Comparison of ENCODE assay signal across 8 mouse cellular contexts in the genomic region with DNA sequence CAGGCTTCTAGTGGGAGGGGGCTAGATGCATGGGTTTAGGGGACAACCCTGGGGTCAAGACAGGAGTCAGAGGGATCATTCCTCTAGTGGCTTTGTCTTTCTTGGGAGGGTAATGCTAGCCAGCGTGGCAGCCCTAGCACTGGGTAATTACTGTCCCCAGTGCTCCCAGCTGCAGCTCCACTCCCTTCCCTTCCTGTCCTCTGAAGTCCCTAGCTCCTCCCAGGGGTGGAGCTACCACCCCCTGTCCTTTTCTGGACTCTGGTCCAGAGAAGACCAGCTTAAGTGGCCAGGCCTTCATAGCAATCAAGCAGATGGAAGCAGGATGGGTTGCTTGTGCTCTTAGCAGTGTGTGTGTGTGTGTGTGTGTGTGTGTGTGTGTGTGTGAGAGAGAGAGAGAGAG. TPM values are rescaled to one million over a fixed set of nuclear protein-coding genes. Genes with fewer than 3 reads are reported as not detected.
DNase-seq lines count a peak whose midpoint lies in the region; ATAC-seq and TF ChIP-seq lines count a peak whose summit lies in the region.

No protein-coding gene starts in this region.

- intact Hi-C loops in gastrocnemius, adult 2 months (cut with DNase I): no loop called here

- H3K4me1 ChIP-seq in heart, embryonic 10.5 days: peaks cover 15% of the 10 kb centered on the region
- H3K4me1 ChIP-seq in kidney, embryonic 15.5 days: peaks cover 17% of the 10 kb centered on the region
- 0 out of 2 replicates have a peak, but pooled peaks cover 3% of the 10 kb centered on the region for H3K4me1 ChIP-seq in thymus, adult 2 months (replicated peaks; ENCODE audit: control insufficient read depth, insufficient read depth, low read length)

- no peak overlapping the region for H3K4me3 ChIP-seq in heart, embryonic 10.5 days
- no peak overlapping the region for H3K4me3 ChIP-seq in gastrocnemius, adult 2 months
- H3K4me3 ChIP-seq in kidney, embryonic 15.5 days (replicated peaks): no peak overlapping the region
- no peak overlapping the region for H3K4me3 ChIP-seq in thymus, adult 2 months (ENCODE audit: control insufficient read depth, insufficient read depth, low read length)

- no peak for TF ChIP-seq CTCF in gastrocnemius, adult 2 months (IDR thresholded peaks at IDR 0.05)
- TF ChIP-seq CTCF in thymus, adult 2 months (IDR thresholded peaks at IDR 0.05; ENCODE audit: borderline replicate concordance, control insufficient read depth, extremely low read depth, insufficient read depth, low read length, poor library complexity): no peak

- no peaks in the 10 kb centered on the region for H3K36me3 ChIP-seq in heart, embryonic 10.5 days
- no peaks in the 10 kb centered on the region for H3K36me3 ChIP-seq in kidney, embryonic 15.5 days
- no peaks in the 10 kb centered on the region for H3K36me3 ChIP-seq in thymus, adult 2 months (ENCODE audit: control insufficient read depth, insufficient read depth, low read length)

- peak; percentile 84 for ATAC-seq in kidney, embryonic 15.5 days (replicated peaks; ENCODE audit: low FRiP score)
- 0 out of 2 replicates have a peak, but pooled peaks have one; percentile 34 for ATAC-seq in megakaryocyte progenitor cell, adult 5-6 weeks (replicated peaks; ENCODE audit: poor library complexity)

- no peak overlapping the region for H3K4me2 ChIP-seq in kidney, embryonic 15.5 days

- no peak overlapping the region for H3K9ac ChIP-seq in kidney, embryonic 15.5 days

- H3K27ac ChIP-seq in heart, embryonic 10.5 days: no peak overlapping the region
- peak overlapping the region; percentile 28; the same call in 1 of the 2 replicates for H3K27ac ChIP-seq in gastrocnemius, adult 2 months
- peak overlapping the region; percentile 18; the same call in 1 of the 2 replicates for H3K27ac ChIP-seq in kidney, embryonic 15.5 days
- no peak overlapping the region for H3K27ac ChIP-seq in thymus, adult 2 months (ENCODE audit: control insufficient read depth, insufficient read depth, low read length)

- H3K9me3 ChIP-seq in heart, embryonic 10.5 days: no peaks in the 10 kb centered on the region
- no peaks in the 10 kb centered on the region for H3K9me3 ChIP-seq in kidney, embryonic 15.5 days (replicated peaks)

- WGBS in heart, embryonic 10.5 days: 29% methylated on average over 1 of the region's 1 CpGs
- WGBS in kidney, embryonic 15.5 days: 29% methylated on average over 1 of the region's 1 CpGs
- WGBS in thymus, adult 2 months: 71% methylated on average over 1 of the region's 1 CpGs

- no peaks in the 10 kb centered on the region for H3K27me3 ChIP-seq in heart, embryonic 10.5 days (ENCODE audit: insufficient read depth, poor library complexity, severe bottlenecking)
- H3K27me3 ChIP-seq in kidney, embryonic 15.5 days: peaks cover 9% of the 10 kb centered on the region
- H3K27me3 ChIP-seq in thymus, adult 2 months (ENCODE audit: control insufficient read depth, insufficient read depth, low read length): no peaks in the 10 kb centered on the region

- DNase-seq in heart, adult 11 months: peak; percentile 96
- no peak for DNase-seq in heart, embryonic 10.5 days (ENCODE audit: low spot score)
- DNase-seq in gastrocnemius, adult 2 months: peak; percentile 58
- DNase-seq in left cerebral cortex, adult 9 months (ENCODE audit: low spot score in 2 of 2): no peak
- no peak for DNase-seq in thymus, adult 2 months
- no peak for DNase-seq in layer of hippocampus, adult 9-11 months

- TF ChIP-seq POLR2A in thymus, adult 2 months (IDR thresholded peaks at IDR 0.05; ENCODE audit: control insufficient read depth, extremely low read depth, insufficient read depth, low read length, poor library complexity): no peak

RNA-seq across cellular contexts. Expression of a gene that starts 9.6 kb away (rescaled TPM):
- polyA plus RNA-seq in heart, embryonic 10.5 days (2016; fragmentation: Nextera tagmentation; extraction: Ambion mirVana): 6.7 and 9.3 TPM in 2 replicates
- total RNA-seq in gastrocnemius, adult 2 months (2021): 1 to 10 TPM; 1.3 to 2.1 TPM
- polyA plus RNA-seq in kidney, embryonic 15.5 days (2015; fragmentation: Nextera tagmentation; extraction: Ambion mirVana): 11.9 and 14.5 TPM in 2 replicates
- 1.1 and 3.1 TPM in 2 replicates for total RNA-seq in megakaryocyte progenitor cell, adult 5-6 weeks (2015)
- total RNA-seq in megakaryocyte progenitor cell, adult 5-6 weeks (2017): 1.5 and 2.1 TPM in 2 replicates
- 3.4 and 4.0 TPM in 2 replicates for polyA plus RNA-seq in thymus, adult 2 months (2012; rRNA removed)

RNA-seq across cellular contexts. Expression of a gene that starts 38.4 kb away (rescaled TPM):
- 29.4 and 32.9 TPM in 2 replicates for polyA plus RNA-seq in heart, embryonic 10.5 days (2016; fragmentation: Nextera tagmentation; extraction: Ambion mirVana)
- total RNA-seq in gastrocnemius, adult 2 months (2021): 10 to 100 TPM; 37.0 to 49.5 TPM
- polyA plus RNA-seq in kidney, embryonic 15.5 days (2015; fragmentation: Nextera tagmentation; extraction: Ambion mirVana): 30.4 and 31.2 TPM in 2 replicates
- 29.2 and 36.1 TPM in 2 replicates for total RNA-seq in megakaryocyte progenitor cell, adult 5-6 weeks (2015)
- 42.4 and 51.0 TPM in 2 replicates for total RNA-seq in megakaryocyte progenitor cell, adult 5-6 weeks (2017)
- polyA plus RNA-seq in thymus, adult 2 months (2012; rRNA removed): 14.3 and 15.3 TPM in 2 replicates

RNA-seq across cellular contexts. Expression of a gene that starts 40.8 kb away (rescaled TPM):
- polyA plus RNA-seq in heart, embryonic 10.5 days (2016; fragmentation: Nextera tagmentation; extraction: Ambion mirVana): 26.8 and 40.7 TPM in 2 replicates
- total RNA-seq in gastrocnemius, adult 2 months (2021): 1 to 10 TPM; 7.6 to 9.0 TPM
- polyA plus RNA-seq in kidney, embryonic 15.5 days (2015; fragmentation: Nextera tagmentation; extraction: Ambion mirVana): 38.6 and 43.2 TPM in 2 replicates
- 31.1 and 39.8 TPM in 2 replicates for total RNA-seq in megakaryocyte progenitor cell, adult 5-6 weeks (2015)
- total RNA-seq in megakaryocyte progenitor cell, adult 5-6 weeks (2017): 39.7 and 40.4 TPM in 2 replicates
- 5.0 and 5.8 TPM in 2 replicates for polyA plus RNA-seq in thymus, adult 2 months (2012; rRNA removed)

Comparison
In these comparisons a context has a peak if more than half of its experiments do, and no peak if none do; other contexts are left out.
1. DNase-seq: peak in heart, adult 11 months (single experiment) and gastrocnemius, adult 2 months (single experiment); none in heart, embryonic 10.5 days (single experiment), left cerebral cortex, adult 9 months (0 of 2), thymus, adult 2 months (single experiment) and layer of hippocampus, adult 9-11 months (single experiment).
2. H3K27ac ChIP-seq: peak in gastrocnemius, adult 2 months (single experiment) and kidney, embryonic 15.5 days (single experiment); none in heart, embryonic 10.5 days (single experiment) and thymus, adult 2 months (single experiment).